Mouse (Mus musculus): ENCODE data around the gene Zfp931. TPM values are rescaled to one million over a fixed set of nuclear protein-coding genes. Genes with fewer than 3 reads are reported as not detected.

The Zfp931 gene
- total RNA-seq, 1 experiment: 19.5 TPM

GRCm38 (mm10) chr2:178119561-178120355 lies 41.5 kb upstream of the Zfp931 start:
- no peaks in the 10 kb centered on the region for H3K36me3 ChIP-seq (ENCODE audit: control insufficient read depth, insufficient read depth, low read length, poor library complexity, severe bottlenecking)
- no peak overlapping the region for H3K9ac ChIP-seq (ENCODE audit: insufficient read depth, low read depth, low read length, poor library complexity, severe bottlenecking)
- H3K9me3 ChIP-seq (ENCODE audit: control insufficient read depth, insufficient read depth, low read depth, low read length): no peaks in the 10 kb centered on the region
- H3K27ac ChIP-seq (ENCODE audit: insufficient read depth, low read depth, low read length, poor library complexity, severe bottlenecking): no peak overlapping the region
- TF ChIP-seq ZNF384 (IDR thresholded peaks at IDR 0.05; ENCODE audit: low read depth, low read length): no peak
- no peak for TF ChIP-seq CHD2 (IDR thresholded peaks at IDR 0.05; ENCODE audit: low read depth, low read length)
- TF ChIP-seq ZC3H11A (IDR thresholded peaks at IDR 0.05; ENCODE audit: borderline replicate concordance, low read depth, low read length): no peak
- no peak for TF ChIP-seq MAFK (IDR thresholded peaks at IDR 0.05; ENCODE audit: insufficient read depth, low read depth, low read length)
- TF ChIP-seq HCFC1 (IDR thresholded peaks at IDR 0.05; ENCODE audit: borderline replicate concordance, insufficient read depth, low read length): no peak
- H3K4me3 ChIP-seq (ENCODE audit: insufficient read depth in 1 of 2, low read depth in 1 of 2, low read length in 2 of 2, poor library complexity in 1 of 2, severe bottlenecking in 1 of 2): peak overlapping the region; percentile 71 to 72
- in situ Hi-C loops (cut with MboI; ENCODE audit: low sequenced_read_pairs in 2 of 2, unreplicated experiment in 2 of 2): no loop called here
- H3K4me1 ChIP-seq (ENCODE audit: control insufficient read depth in 2 of 2, insufficient read depth in 2 of 2, low read length in 2 of 2, poor library complexity in 1 of 2): peaks cover 0 to 10% of the 10 kb centered on the region in 2 experiments; a peak in 2 of 4 replicates
- DNase-seq (ENCODE audit: low read depth, low spot score): no peak

GRCm38 (mm10) chr2:178118801-178119560 lies 40.7 kb upstream of the Zfp931 start, which contains the start of gene Phactr3:
TSS of gene Phactr3 (plus strand) at chr2:178118975.
- in situ Hi-C loops (cut with MboI; ENCODE audit: low sequenced_read_pairs in 2 of 2, unreplicated experiment in 2 of 2): no loop called here

GRCm38 (mm10) chr2:178117946-178118345 lies 39.7 kb upstream of the Zfp931 start:
- peaks cover 0 to 3% of the 10 kb centered on the region in 2 experiments; a peak in 1 of 4 replicates for H3K4me1 ChIP-seq (ENCODE audit: control insufficient read depth in 2 of 2, insufficient read depth in 2 of 2, low read length in 2 of 2, poor library complexity in 1 of 2)

More at GRCm38 (mm10) chr2:178118801-178119560, 40.7 kb upstream of the Zfp931 start, which contains the start of gene Phactr3:
- H3K27ac ChIP-seq (ENCODE audit: insufficient read depth, low read depth, low read length, poor library complexity, severe bottlenecking): no peak within 1 kb of the TSS
- H3K4me1 ChIP-seq (ENCODE audit: control insufficient read depth in 2 of 2, insufficient read depth in 2 of 2, low read length in 2 of 2, poor library complexity in 1 of 2): peaks cover 0 to 9% of the 10 kb centered on the region in 2 experiments; a peak in 2 of 4 replicates
- peak within 1 kb of the TSS; percentile 71 to 72 for H3K4me3 ChIP-seq (ENCODE audit: insufficient read depth in 1 of 2, low read depth in 1 of 2, low read length in 2 of 2, poor library complexity in 1 of 2, severe bottlenecking in 1 of 2)
- no peak for TF ChIP-seq ZC3H11A (IDR thresholded peaks at IDR 0.05; ENCODE audit: borderline replicate concordance, low read depth, low read length)
- TF ChIP-seq HCFC1 (IDR thresholded peaks at IDR 0.05; ENCODE audit: borderline replicate concordance, insufficient read depth, low read length): no peak
- no peak for TF ChIP-seq MAFK (IDR thresholded peaks at IDR 0.05; ENCODE audit: insufficient read depth, low read depth, low read length)
- TF ChIP-seq ZNF384 (IDR thresholded peaks at IDR 0.05; ENCODE audit: low read depth, low read length): no peak
- no peak for TF ChIP-seq CHD2 (IDR thresholded peaks at IDR 0.05; ENCODE audit: low read depth, low read length)
- H3K9me3 ChIP-seq (ENCODE audit: control insufficient read depth, insufficient read depth, low read depth, low read length): no peaks in the 10 kb centered on the region
- no peak for DNase-seq (ENCODE audit: low read depth, low spot score)
- H3K9ac ChIP-seq (ENCODE audit: insufficient read depth, low read depth, low read length, poor library complexity, severe bottlenecking): no peak within 1 kb of the TSS
- no peaks in the 10 kb centered on the region for H3K36me3 ChIP-seq (ENCODE audit: control insufficient read depth, insufficient read depth, low read length, poor library complexity, severe bottlenecking)

GRCm38 (mm10) chr2:178101957-178102356 lies 23.7 kb upstream of the Zfp931 start:
- TF ChIP-seq MAFK (IDR thresholded peaks at IDR 0.05; ENCODE audit: insufficient read depth, low read depth, low read length): no peak
- TF ChIP-seq ZC3H11A (IDR thresholded peaks at IDR 0.05; ENCODE audit: borderline replicate concordance, low read depth, low read length): peak; percentile 55
- in situ Hi-C loops (cut with MboI; ENCODE audit: low sequenced_read_pairs in 2 of 2, unreplicated experiment in 2 of 2): loop anchor here (10.0 kb wide), 1 partner anchor 233 kb away; no protein-coding TSS in a partner anchor

More at GRCm38 (mm10) chr2:178117946-178118345, 39.7 kb upstream of the Zfp931 start:
- Histone ChIP-seq H3K9ac (ENCODE audit: insufficient read depth, low read depth, low read length, poor library complexity, severe bottlenecking) (no peak overlapping the region), H3K27ac (ENCODE audit: insufficient read depth, low read depth, low read length, poor library complexity, severe bottlenecking) (no peak overlapping the region), H3K36me3 (ENCODE audit: control insufficient read depth, insufficient read depth, low read length, poor library complexity, severe bottlenecking) (no peaks in the 10 kb centered on the region), H3K9me3 (ENCODE audit: control insufficient read depth, insufficient read depth, low read depth, low read length) (no peaks in the 10 kb centered on the region), H3K4me3 (ENCODE audit: insufficient read depth in 1 of 2, low read depth in 1 of 2, low read length in 2 of 2, poor library complexity in 1 of 2, severe bottlenecking in 1 of 2) (no peak overlapping the region)
- DNase-seq (ENCODE audit: low read depth, low spot score): peak; percentile 69
- in situ Hi-C loops (cut with MboI; ENCODE audit: low sequenced_read_pairs in 2 of 2, unreplicated experiment in 2 of 2): no loop called here
- TF ChIP-seq ZNF384 (IDR thresholded peaks at IDR 0.05; ENCODE audit: low read depth, low read length): no peak
- TF ChIP-seq HCFC1 (IDR thresholded peaks at IDR 0.05; ENCODE audit: borderline replicate concordance, insufficient read depth, low read length): no peak
- no peak for TF ChIP-seq CHD2 (IDR thresholded peaks at IDR 0.05; ENCODE audit: low read depth, low read length)
- TF ChIP-seq ZC3H11A (IDR thresholded peaks at IDR 0.05; ENCODE audit: borderline replicate concordance, low read depth, low read length): no peak
- no peak for TF ChIP-seq MAFK (IDR thresholded peaks at IDR 0.05; ENCODE audit: insufficient read depth, low read depth, low read length)

More at GRCm38 (mm10) chr2:178101957-178102356, 23.7 kb upstream of the Zfp931 start:
- H3K4me1 ChIP-seq (ENCODE audit: control insufficient read depth in 2 of 2, insufficient read depth in 2 of 2, low read length in 2 of 2, poor library complexity in 1 of 2): no peaks in the 10 kb centered on the region
- DNase-seq (ENCODE audit: low read depth, low spot score): no peak
- no peak overlapping the region for H3K9ac ChIP-seq (ENCODE audit: insufficient read depth, low read depth, low read length, poor library complexity, severe bottlenecking)
- no peaks in the 10 kb centered on the region for H3K9me3 ChIP-seq (ENCODE audit: control insufficient read depth, insufficient read depth, low read depth, low read length)
- no peak overlapping the region for H3K27ac ChIP-seq (ENCODE audit: insufficient read depth, low read depth, low read length, poor library complexity, severe bottlenecking)
- H3K36me3 ChIP-seq (ENCODE audit: control insufficient read depth, insufficient read depth, low read length, poor library complexity, severe bottlenecking): no peaks in the 10 kb centered on the region
- H3K4me3 ChIP-seq (ENCODE audit: insufficient read depth in 1 of 2, low read depth in 1 of 2, low read length in 2 of 2, poor library complexity in 1 of 2, severe bottlenecking in 1 of 2): no peak overlapping the region
